Mouse (Mus musculus) thymus, adult 2 months (tissue): ENCODE measurements around the gene Schip1.

ENCODE experiments used
- CTCF ChIP-seq: fragments of 200-500 bp; IDR thresholded peaks from 2 replicates; pipeline ENCODE4 v1.5.1; 2012; ENCODE audit warnings: mild to moderate bottlenecking, control low read depth, low read length, moderate library complexity, borderline replicate concordance; ENCODE audit not compliant: control insufficient read depth, poor library complexity, insufficient read depth; ENCODE audit errors: extremely low read depth
- POLR2A ChIP-seq: fragments of 200-500 bp; IDR thresholded peaks from 2 replicates; pipeline ENCODE4 v1.6.1; 2012; ENCODE audit warnings: mild to moderate bottlenecking, low read length, control low read depth, moderate library complexity; ENCODE audit not compliant: control insufficient read depth, poor library complexity, insufficient read depth; ENCODE audit errors: extremely low read depth

GRCm38 (mm10) chr3:68516393-68517081, 451.9 kb downstream of the Schip1 start:
- TF ChIP-seq CTCF (no peak), POLR2A (no peak)
